Mouse (Mus musculus): ENCODE measurements around the gene Insig1.

Insig1 gene

DNA sequence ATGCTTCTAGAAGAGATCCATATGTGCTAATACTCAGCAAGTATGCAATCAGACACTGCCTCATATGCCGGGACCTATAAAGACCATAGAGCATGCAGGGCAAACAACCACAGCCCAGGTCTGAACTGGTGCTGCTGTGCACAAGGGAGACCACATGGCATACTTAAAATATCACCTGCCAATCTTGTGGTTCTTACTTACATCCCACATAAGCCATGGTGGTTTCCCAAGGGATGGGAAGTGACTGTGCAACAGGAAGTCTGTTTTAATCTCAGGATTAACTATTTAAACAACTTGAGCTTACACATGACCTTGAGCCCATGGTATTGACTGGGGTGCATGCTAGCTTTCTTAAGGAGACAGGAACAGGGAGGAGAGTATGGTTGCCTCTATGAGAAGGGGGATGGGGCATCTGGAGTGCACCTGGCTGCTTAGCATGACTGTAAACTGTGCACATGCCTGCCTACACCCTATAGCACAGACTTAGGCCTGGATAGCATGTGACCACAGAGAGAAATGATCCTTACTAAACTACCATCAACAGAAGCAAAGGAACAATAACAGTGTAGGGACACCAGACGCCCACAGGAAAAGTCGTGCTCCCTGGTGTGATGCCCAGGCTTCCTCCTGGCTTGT is 7.1 kb upstream of the Insig1 start:
- no peak for DNase-seq (ENCODE audit: low spot score in 2 of 2)

DNA sequence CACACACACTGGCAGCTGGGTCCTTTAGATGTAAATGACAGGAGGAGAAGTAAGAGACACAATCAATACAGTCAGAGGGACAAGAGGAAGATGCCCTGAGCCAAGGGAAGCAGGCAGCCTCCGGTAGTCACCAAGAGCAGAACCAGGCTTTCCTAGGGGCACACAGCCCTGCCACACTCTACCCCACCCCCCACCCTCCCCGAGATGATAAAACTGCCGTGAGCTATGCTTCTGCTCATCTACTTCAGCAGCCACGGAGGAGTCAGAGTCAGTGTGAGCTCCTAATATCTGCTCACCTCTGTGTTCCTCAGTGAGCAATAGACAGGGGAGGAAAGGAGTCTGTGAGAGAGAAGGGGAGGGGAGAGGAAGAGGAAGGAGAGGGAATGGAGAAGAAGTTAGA is 5.9 kb upstream of the Insig1 start:
- DNase-seq (ENCODE audit: low spot score in 2 of 2): no peak

DNA sequence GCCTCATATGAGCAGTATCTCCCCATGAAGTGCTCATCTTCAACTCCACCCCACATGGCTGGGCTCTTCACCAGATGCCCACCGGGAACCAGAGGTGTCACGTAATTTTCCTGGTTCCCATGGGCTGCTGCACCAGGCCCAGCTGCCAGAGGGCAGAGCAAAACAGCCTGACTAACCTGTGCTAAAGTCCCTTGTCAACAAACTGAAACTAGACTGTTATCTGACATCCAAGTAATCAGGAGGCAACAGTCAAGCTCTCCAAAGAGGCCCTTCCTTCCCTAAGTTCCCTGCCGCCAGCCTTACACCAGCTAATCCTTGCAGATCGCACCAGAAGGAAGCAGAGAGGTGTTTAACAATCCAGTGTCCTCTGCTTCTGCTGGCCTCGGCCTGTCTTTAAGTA is 4.9 kb upstream of the Insig1 start:
- DNase-seq (ENCODE audit: low spot score in 2 of 2): no peak

DNA sequence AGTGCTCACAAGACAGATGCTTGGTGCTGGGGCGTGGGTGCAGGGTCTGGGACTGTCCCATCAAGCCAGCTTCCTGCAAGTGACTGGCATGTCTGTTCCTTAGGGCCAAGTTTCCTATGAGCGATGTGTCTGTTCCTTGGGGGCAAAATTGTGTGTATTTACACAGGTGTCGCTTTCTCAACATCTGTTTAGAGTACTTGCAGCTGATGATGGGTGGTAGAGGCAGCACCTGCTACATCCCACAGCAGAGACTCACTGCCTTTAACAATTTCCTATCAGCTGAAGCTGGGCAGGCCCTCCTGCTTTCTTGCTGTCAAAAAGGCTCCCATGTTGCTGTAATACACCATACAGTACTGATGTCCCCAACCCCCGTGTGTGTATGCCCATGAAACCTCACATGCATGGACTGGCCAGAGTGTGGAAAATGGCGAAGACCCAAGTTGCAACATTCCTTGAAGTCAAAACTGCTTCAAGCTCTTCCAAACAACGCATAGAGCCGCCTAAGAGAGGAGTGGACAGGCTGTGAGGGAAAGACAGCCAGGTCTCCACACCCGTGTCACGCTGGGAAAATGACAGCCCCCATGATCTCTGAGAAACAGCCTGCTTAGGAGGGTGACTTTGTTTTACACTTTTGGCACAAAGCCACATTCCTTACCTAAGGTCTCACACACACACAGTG is 875 bp upstream of the Insig1 start:
- DNase-seq (ENCODE audit: low spot score in 2 of 2): peak; percentile 9 to 39

DNA sequence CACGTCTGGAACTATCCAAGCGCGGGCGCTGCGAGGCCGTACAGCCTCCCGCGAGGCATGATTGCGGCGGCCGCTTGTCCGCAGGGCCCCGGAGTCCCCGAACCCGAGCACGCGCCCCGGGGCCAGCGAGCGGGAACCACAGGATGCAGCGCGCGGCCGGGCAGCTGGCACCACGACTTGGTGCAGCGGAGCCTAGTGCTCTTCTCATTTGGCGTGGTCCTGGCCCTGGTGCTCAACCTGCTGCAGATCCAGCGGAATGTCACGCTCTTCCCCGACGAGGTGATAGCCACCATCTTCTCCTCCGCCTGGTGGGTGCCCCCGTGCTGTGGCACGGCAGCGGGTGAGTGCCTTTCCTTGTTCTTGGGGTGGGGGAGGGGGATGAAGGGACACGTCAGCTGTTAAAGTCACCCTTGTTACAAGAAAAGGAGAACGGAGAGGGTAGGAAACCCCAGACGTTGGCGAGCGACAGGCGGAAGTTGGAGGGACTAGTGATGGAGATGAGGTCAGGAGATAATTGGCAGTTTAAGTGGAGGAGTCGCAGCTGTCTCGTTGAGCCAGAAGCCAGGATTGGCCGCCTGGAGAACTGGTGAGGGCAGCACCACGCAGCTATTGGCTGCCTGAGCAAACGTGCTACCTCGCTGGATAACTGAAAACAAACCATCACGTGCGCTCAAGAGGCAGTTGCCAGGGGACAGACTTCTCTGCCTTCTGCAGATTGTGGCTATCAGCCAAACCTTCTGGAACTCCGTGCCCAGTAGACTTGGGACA is 477 bp downstream of the Insig1 start:
- peak; percentile 84 to 91 for DNase-seq (ENCODE audit: low spot score in 2 of 2)

DNA sequence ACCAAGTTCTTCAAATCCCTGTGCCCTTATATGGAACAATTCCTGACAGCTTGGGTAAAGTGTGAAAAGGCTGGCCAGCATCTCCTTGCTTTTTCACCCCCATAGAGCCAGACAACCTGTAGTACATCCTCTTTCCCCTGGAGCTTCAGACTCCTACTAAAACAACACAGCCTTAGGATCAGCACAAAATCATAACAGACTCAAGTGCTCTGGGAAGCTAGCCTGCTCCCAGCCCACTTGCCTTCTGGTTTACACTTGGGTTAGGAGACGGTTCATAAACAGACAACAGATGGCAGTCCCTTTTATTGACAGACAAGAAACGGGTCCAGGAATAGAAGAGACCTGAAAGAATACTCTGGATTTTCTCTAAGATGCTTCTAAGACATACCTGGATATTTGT is 8.3 kb downstream of the Insig1 start:
- no peak for DNase-seq (ENCODE audit: low spot score in 2 of 2)

DNA sequence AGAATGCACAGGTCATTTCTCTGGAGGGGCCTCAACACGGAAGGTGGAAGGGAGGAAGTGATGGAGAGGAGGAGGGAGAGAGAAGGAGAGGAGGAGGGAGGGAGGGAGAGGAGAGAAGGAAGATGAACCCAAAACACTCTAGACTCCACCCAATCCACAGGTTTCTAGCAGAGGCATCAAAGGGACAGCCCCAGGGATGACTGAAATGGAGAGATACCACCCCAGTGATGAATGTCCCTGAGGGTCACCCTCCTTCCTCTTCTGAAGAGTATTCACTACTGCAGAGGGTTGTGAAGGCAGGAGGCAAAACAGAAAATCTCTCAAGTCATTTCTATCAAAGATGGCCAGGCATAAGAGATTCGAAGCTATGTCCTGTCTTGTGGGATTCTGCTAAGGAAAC is 10.0 kb downstream of the Insig1 start:
- no peak for DNase-seq (ENCODE audit: low spot score in 2 of 2)

DNA sequence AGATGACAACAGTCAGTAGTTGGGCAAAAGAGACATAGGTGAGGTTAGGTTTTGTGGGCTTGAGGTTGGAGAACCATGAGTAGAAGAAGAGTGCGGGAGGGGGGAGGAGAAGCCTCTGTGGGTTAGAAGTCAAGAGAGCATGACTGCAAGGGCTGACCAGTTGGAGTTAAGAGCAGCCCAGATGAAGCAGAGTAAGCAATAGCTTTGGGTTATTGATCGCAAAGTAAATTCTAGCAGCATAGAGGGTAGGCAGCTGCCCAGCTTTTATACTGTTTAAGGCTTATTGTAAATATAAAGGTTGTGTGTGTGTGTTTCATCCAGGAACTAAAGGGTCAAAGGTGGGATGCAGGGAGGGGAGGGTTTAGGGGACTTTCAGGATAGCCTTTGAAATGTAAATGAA is 10.7 kb downstream of the Insig1 start:
- DNase-seq (ENCODE audit: low spot score in 2 of 2): no peak

DNA sequence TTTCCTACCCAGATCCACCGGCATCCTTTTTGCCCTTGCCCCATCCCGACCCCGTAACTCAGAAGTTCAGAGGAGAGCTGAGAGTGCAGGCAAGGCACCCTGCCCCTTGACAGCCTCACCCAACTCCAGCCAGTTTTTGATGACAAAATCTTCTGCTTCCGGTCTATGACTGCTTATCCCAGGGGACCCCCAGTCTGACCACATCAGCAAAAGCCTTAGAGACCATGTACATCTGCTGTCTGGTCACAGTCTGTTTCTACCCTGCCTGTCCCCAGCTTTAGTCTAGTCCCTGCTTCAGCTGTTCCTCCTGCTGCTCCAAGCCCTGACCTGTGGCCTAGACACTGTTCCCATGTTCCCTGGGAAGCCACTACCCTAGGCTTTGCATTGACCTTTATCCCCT is 11.1 kb downstream of the Insig1 start:
- DNase-seq (ENCODE audit: low spot score in 2 of 2): no peak

DNA sequence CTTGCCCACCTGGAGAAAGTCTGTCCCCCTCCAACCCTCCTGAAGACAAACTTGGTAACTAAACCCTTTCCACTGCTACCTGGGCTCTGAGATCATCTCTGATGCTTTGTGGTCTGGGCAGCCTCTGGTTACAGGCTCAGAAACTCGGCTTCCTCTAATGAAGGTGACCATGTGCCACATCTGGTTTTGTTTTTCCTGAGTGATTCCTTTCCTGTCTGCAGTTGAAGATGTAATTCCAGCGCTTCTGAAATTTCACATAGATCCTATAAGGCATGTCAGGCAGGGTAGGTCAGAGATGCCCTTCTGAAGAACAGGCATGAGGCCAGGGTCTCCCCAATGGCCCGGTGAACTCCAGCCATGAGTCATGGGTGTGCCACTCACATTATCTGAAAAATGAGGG is 11.6 kb downstream of the Insig1 start:
- DNase-seq (ENCODE audit: low spot score in 2 of 2): no peak

DNA sequence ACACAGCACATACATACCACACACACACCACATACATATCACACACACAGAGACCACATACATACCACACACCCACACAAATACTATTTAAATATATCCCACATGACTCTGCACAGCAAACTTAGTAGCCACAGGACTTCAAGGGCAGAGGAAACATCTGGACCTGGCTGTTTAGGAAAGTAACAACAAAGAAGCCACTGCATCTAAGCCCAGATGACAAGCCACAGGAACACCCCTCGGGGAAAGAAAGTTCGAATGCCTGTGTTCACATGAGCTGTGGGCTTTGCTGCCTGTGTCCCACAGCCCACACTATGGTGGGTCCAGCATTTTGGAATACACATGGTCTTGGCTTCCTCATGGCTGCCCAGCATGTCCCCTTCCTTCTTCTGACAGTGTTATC is 13.6 kb downstream of the Insig1 start:
- no peak for DNase-seq (ENCODE audit: low spot score in 2 of 2)

DNA sequence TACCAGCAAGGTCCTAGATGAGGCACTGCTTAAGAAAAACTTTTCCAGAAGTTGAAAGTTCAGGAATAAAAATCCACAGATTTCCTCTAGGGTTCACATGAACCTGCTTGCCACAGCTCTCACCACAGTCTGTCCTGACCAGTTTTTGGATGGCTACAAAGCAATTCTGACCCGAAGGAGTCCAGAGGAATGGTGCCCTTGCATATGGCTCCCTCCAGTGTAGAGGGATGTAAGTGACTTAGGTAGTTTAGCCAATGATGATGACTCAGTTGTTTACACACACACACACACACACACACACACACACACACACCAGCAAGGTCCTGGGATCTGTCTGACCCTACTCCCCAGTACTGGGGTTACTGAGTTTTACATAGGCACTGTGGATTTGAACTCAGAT is 19.4 kb downstream of the Insig1 start:
- DNase-seq (ENCODE audit: low spot score in 2 of 2): no peak

DNA sequence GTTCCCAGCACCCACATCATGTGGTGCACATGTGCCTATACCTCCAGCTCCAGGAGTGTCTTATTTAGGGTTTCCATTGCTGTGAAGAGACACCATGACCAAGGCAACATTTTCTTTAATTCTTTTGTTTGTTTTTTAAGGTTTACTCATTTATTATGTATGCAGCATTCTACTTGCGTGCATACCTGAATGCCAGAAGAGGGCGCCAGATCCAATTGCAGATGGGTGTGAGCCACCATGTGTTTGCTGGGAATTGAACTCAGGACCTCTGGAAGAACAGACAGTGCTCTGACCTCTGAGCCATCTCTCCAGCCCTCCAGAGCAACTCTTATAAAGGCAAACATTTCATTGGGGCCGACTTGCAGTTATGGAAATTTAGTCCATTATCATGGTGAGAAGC is 21.2 kb downstream of the Insig1 start:
- no peak for DNase-seq (ENCODE audit: low spot score in 2 of 2)

DNA sequence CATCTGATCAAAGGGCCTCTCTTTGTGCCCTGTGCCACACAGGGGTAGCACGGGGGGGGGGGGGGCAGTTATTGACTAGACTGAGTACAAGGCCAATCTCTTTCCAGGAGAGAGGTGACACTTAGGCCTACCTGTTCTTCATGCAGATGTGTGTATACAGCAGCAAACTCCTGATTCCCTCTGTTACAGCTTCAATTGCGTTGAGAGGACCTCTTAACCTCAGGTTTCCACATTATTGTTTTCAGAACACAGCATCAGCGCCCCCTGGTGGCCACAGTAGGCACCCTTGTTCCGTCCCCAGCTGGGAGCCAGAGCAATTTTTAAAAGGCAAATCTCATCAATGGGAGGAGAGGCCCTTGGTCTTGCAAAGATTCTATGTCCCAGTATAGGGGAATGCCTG is 22.7 kb downstream of the Insig1 start:
- peak; percentile 81 to 84 for DNase-seq (ENCODE audit: low spot score in 2 of 2)

DNA sequence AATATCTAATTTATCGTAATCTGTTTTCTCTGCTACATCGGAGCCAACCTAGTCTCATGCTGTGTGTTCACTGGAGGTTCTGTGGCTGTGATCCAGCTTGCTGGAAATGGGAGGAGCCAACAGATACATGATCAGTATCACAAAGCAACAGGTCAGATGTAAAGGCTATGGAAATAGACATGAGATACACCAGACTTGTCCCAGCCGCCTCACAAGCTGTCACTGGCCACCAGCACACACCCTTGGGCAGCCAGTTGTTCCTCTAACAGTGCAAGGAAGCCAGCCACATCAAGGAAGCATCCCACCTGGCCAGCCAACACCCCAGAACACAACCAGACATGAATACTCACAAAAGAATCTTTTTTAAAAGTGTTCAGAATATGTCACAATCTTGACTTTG is 23.2 kb downstream of the Insig1 start:
- no peak for DNase-seq (ENCODE audit: low spot score in 2 of 2)

DNA sequence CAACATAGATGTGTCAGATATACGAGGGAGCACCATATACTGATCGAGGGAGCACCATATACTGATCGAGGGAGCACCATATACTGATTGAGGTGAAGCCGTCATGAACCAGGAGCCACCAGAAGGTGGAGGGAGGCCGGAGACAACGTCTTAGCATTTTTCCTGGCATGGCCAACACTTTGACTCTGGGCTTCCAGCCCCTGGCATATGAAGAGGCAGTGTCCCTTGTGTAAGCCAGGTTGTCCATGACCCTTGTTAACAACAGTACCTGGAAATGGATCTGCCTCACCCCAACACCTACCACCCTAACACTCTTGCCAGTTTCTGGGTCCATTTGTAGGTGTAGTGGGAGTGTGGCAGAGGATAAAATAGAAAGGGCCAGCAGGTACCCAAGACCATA is 23.7 kb downstream of the Insig1 start:
- DNase-seq (ENCODE audit: low spot score in 2 of 2): no peak

DNA sequence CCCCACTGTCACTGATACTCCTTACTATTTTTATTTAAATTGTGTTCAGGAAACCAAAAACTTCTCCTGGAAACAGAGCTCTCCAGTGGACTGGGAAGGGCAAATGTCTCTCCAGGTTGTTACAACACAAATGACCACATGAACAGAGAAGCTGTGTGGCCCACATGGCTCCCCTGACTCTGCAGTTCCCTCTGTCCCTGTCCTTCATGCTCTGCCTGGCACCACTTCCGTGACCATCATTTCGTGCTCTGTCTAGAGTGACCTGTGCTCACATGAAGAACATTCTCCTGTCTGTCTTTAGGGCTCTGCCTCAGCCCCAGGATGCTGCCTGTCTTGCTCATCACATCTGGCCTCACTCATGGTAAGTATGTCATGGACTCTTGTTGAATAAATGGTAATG is 24.5 kb downstream of the Insig1 start:
- no peak for DNase-seq (ENCODE audit: low spot score in 2 of 2)

DNA sequence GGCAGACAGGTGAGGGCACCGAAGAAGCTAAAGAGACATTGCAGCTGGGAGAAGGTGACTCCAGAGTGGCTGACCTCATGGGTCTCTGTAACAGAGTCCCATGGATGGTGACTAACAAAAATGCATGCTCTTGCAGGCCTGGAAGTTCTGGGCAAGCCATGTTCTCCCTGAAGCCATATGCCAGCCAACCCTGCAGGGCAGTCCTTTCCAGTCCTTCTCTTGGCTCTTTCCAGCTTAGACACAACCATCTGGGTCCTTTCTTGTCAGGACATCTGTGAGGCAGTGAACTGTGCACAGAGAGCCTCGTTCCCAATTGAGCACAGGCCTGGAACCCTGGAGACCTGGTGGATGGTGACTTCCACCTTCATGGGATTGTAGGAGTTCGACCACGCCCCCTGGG is 35.8 kb downstream of the Insig1 start:
- DNase-seq (ENCODE audit: low spot score in 2 of 2): no peak

DNA sequence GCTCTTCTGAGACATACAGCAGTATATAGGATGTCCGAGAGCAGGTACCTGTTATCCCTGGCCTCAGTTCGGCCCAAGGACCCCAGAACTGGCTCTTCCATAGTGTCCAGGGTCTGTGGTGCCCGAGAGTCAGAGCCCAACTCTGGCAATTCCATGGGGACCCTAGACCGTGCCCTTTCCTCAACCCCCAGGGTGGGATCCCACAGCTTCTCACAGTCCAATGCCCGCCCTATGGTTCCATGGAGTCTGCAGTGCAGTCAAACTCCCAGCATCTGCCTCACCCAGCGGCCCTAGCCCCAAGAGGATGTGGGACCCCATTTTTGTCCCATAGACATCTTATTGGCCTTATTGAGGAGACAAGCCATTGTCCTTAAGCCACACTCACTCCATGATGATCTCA is 36.8 kb downstream of the Insig1 start:
- no peak for DNase-seq (ENCODE audit: low spot score in 2 of 2)

DNA sequence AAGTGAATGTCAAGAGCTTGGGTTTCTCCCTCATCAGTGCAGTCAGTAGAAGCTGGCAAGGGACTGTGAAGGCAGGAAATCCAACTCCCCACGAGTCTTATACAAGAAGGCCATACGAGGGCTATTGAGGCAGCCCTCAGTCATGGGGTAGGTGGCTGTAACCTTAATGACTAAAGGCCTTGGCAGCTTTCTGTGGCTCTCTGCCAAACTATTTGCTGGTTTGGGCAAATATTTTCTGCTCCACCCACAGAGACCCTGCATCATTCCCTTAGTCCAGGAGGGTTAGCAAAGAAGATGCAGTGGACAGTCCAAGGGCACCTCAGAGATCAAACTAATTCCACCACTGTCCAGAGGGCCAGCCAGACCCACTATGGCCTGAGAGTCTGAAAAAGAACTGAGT is 39.7 kb downstream of the Insig1 start:
- no peak for DNase-seq (ENCODE audit: low spot score in 2 of 2)

DNA sequence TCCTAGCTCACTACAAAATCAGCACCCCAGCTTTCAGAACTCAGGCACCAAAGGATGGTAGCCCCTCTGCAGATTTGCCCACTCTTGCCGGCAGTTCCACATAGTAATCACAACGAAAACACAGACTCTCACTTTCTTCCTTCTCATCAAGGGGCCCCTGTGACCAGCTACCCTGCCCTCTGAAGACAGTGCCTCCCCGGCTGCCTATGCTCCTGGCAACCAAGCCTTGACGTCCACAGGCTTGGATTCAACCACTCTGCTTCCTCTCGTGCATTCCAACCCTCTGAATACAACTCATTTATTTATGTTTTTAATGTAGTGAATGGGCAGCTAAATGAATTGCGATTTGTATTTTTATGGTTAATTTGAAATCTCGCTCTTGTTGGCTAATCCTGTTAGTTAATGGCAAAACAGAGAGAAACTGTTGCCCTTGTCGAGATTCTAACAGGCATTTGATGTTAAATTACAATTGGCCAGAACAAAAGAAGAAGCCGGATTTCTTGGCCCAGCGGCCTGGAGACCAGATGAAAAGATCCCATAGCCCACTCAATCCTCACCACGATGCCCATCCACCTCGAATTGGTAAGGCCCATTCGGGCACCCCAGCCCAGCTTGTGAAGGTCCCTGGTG is 46.2 kb downstream of the Insig1 start:
- no peak for DNase-seq (ENCODE audit: low spot score in 2 of 2)

DNA sequence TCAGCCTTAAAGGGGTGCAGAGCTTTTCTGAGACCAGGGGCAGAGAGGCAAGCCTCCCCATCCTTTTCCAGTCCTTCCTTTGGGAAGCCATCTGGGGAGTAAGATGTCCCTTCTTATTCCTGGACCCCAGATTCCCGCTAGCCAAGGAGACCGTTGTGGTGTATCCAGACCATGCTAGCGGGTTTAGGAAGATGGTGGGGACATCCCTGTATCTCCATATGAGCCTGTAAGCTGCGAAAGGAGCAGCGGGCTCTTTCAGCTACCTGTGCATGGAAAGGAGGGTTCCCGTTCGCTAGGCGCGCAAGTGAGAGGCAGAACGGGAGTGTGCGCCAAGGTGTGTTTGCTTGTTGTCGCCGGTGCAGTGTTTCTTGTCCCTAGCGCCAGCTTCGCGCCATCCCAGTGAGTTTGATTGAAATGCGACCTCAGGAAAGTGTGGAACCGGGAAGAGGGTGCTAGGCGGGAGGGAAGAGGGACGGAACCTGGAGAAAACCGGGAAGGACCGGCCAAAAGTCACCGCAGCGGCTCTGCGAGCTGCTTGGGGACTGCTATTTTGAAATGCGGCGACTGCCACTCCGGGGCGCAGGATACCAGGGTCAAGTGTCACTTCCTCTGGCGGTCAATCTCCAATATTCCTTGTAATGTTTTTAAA is 46.8 kb downstream of the Insig1 start:
- no peak for DNase-seq (ENCODE audit: low spot score in 2 of 2)
